9 mouse cellular contexts compared by ENCODE assay signal in the genomic region with DNA sequence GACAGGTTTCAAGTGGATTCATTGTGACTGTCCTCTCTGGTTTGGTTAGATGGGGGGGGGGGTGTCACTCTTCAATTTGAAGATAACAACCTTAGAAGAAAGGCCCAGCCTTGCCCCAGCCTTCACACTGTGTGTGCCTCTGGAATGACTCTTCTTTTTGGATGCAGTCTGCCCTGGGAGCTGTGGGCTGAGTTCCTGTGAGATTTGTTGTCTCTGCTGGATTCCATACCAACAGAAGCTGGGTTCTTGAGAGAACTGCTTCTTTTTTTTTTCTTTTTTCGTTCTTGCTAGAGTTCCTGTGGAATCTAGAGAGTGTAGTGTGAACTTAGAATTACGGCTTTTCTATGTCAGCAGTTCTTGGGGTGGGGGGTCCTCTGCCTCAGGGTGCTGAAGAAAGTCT.
DNase-seq lines count a peak whose midpoint lies in the region; ATAC-seq and TF ChIP-seq lines count a peak whose summit lies in the region.
"Had no signal": no experiment of that assay in that cellular context is flagged by ENCODE, and none has a peak within 500 bp of the region (broad histone marks: within the 10 kb centered on the region; RNA-seq: fewer than 3 reads in every experiment).

No protein-coding gene starts in this region.

- no peaks in the 10 kb centered on the region for H3K9me3 ChIP-seq in intestine, embryonic 16.5 days (ENCODE audit: control insufficient read depth, low read length)
- no peaks in the 10 kb centered on the region for H3K9me3 ChIP-seq in intestine, postnatal 0 days (ENCODE audit: control insufficient read depth)
- H3K9me3 ChIP-seq in forebrain, postnatal 0 days (ENCODE audit: low read length): no peaks in the 10 kb centered on the region
- H3K9me3 ChIP-seq in neural tube, embryonic 15.5 days (replicated peaks): no peaks in the 10 kb centered on the region

- no peak overlapping the region for H3K4me3 ChIP-seq in intestine, embryonic 16.5 days (ENCODE audit: low read length)
- no peak overlapping the region for H3K4me3 ChIP-seq in intestine, postnatal 0 days (ENCODE audit: low read depth, low read length)
- no peak overlapping the region for H3K4me3 ChIP-seq in testis, adult 2 months (ENCODE audit: control insufficient read depth, low read depth, low read length)
- H3K4me3 ChIP-seq in forebrain, postnatal 0 days (ENCODE audit: low read depth, low read length): no peak overlapping the region
- H3K4me3 ChIP-seq in neural tube, embryonic 15.5 days (replicated peaks): no peak overlapping the region

- no peak for ATAC-seq in intestine, embryonic 16.5 days
- no peak for ATAC-seq in intestine, postnatal 0 days
- ATAC-seq in forebrain, postnatal 0 days: no peak
- no peak for ATAC-seq in neural tube, embryonic 15.5 days (ENCODE audit: low FRiP score)

- H3K9ac ChIP-seq in intestine, embryonic 16.5 days (ENCODE audit: low read depth, low read length): no peak overlapping the region
- no peak overlapping the region for H3K9ac ChIP-seq in intestine, postnatal 0 days (ENCODE audit: low read depth, low read length)
- no peak overlapping the region for H3K9ac ChIP-seq in forebrain, postnatal 0 days
- no peak overlapping the region for H3K9ac ChIP-seq in neural tube, embryonic 15.5 days (replicated peaks)

- no peaks in the 10 kb centered on the region for H3K36me3 ChIP-seq in intestine, embryonic 16.5 days (ENCODE audit: control insufficient read depth, insufficient read depth, low read length)
- no peaks in the 10 kb centered on the region for H3K36me3 ChIP-seq in intestine, postnatal 0 days (ENCODE audit: control insufficient read depth, insufficient read depth)
- H3K36me3 ChIP-seq in testis, adult 2 months (ENCODE audit: control insufficient read depth, insufficient read depth, low read length): no peaks in the 10 kb centered on the region
- H3K36me3 ChIP-seq in forebrain, postnatal 0 days (ENCODE audit: insufficient read depth): no peaks in the 10 kb centered on the region
- H3K36me3 ChIP-seq in neural tube, embryonic 15.5 days: no peaks in the 10 kb centered on the region

- no peak overlapping the region for H3K4me2 ChIP-seq in intestine, embryonic 16.5 days (ENCODE audit: low read depth, low read length)
- no peak overlapping the region for H3K4me2 ChIP-seq in intestine, postnatal 0 days (replicated peaks; ENCODE audit: low read depth)
- H3K4me2 ChIP-seq in forebrain, postnatal 0 days (ENCODE audit: low read depth): no peak overlapping the region
- H3K4me2 ChIP-seq in neural tube, embryonic 15.5 days: no peak overlapping the region

- no peak for DNase-seq in testis, postnatal 14 days (ENCODE audit: low spot score)
- no peak for DNase-seq in forebrain, postnatal 0 days
- DNase-seq in embryo, embryonic 10 days (ENCODE audit: low spot score): no peak
- DNase-seq in natural killer cell, adult 2 months (ENCODE audit: low spot score in 2 of 2): no peak
- DNase-seq: left cerebral cortex, postnatal 4 days had no signal

- H3K4me1 ChIP-seq in intestine, embryonic 16.5 days (ENCODE audit: control insufficient read depth, insufficient read depth, low read length): peaks cover 27% of the 10 kb centered on the region
- H3K4me1 ChIP-seq in intestine, postnatal 0 days (replicated peaks; ENCODE audit: control insufficient read depth, insufficient read depth, low read length): no peaks in the 10 kb centered on the region; the same call in 1 of the 2 replicates
- peaks cover 4% of the 10 kb centered on the region for H3K4me1 ChIP-seq in testis, adult 2 months (ENCODE audit: control insufficient read depth, insufficient read depth, low read length)
- H3K4me1 ChIP-seq in forebrain, postnatal 0 days (ENCODE audit: insufficient read depth): peaks cover 24% of the 10 kb centered on the region
- peaks cover 35% of the 10 kb centered on the region for H3K4me1 ChIP-seq in neural tube, embryonic 15.5 days

- no peaks in the 10 kb centered on the region for H3K27me3 ChIP-seq in intestine, embryonic 16.5 days (replicated peaks; ENCODE audit: control insufficient read depth, insufficient read depth, low read length)
- H3K27me3 ChIP-seq in intestine, postnatal 0 days (replicated peaks; ENCODE audit: control insufficient read depth, insufficient read depth, low read length): no peaks in the 10 kb centered on the region
- no peaks in the 10 kb centered on the region for H3K27me3 ChIP-seq in testis, adult 2 months (ENCODE audit: control insufficient read depth, insufficient read depth, low read length)
- no peaks in the 10 kb centered on the region for H3K27me3 ChIP-seq in forebrain, postnatal 0 days (ENCODE audit: insufficient read depth, low read length)
- H3K27me3 ChIP-seq in neural tube, embryonic 15.5 days (replicated peaks): no peaks in the 10 kb centered on the region

- TF ChIP-seq POLR2A in testis, adult 2 months (IDR thresholded peaks at IDR 0.05; ENCODE audit: control insufficient read depth, low read depth, low read length): no peak

- peak overlapping the region; percentile 10; the same call in 1 of the 2 replicates for H3K27ac ChIP-seq in intestine, embryonic 16.5 days (ENCODE audit: low read length)
- no peak overlapping the region for H3K27ac ChIP-seq in intestine, postnatal 0 days (ENCODE audit: low read depth, low read length)
- 0 out of 2 replicates have a peak overlapping the region, but pooled peaks have one; percentile 13 for H3K27ac ChIP-seq in testis, adult 2 months (ENCODE audit: control insufficient read depth, insufficient read depth, low read depth, low read length)
- 0 out of 2 replicates have a peak overlapping the region, but pooled peaks have one; percentile 1 for H3K27ac ChIP-seq in forebrain, postnatal 0 days (ENCODE audit: low read depth, low read length)
- peak overlapping the region; percentile 6; the same call in 1 of the 2 replicates for H3K27ac ChIP-seq in neural tube, embryonic 15.5 days (replicated peaks)

- 45% methylated on average over 2 of the region's 2 CpGs for WGBS in intestine, embryonic 16.5 days
- WGBS in intestine, postnatal 0 days: 50% methylated on average over 2 of the region's 2 CpGs
- WGBS in forebrain, postnatal 0 days: 42% methylated on average over 2 of the region's 2 CpGs
- 55% methylated on average over 2 of the region's 2 CpGs for WGBS in neural tube, embryonic 15.5 days

- TF ChIP-seq CTCF in intestine, postnatal 0 days (IDR thresholded peaks at IDR 0.05; ENCODE audit: low read depth): no peak
- no peak for TF ChIP-seq CTCF in testis, adult 2 months (IDR thresholded peaks at IDR 0.05; ENCODE audit: control insufficient read depth, insufficient read depth, insufficient replicate concordance, low read depth, low read length)
- no peak for TF ChIP-seq CTCF in forebrain, postnatal 0 days (IDR thresholded peaks at IDR 0.05; ENCODE audit: low read depth)
